Mouse (Mus musculus) erythroblast, embryonic 14.5 days (primary cell): Measurements from ENCODE around the gene Nup93. TPM values are rescaled to one million over a fixed set of nuclear protein-coding genes. Genes with fewer than 3 reads are reported as not detected.

Experiments
- H3K27me3 ChIP-seq: 2 replicates; pipeline ENCODE4 v1.6.1; 2012; ENCODE audit warnings: inconsistent platforms; ENCODE audit not compliant: control insufficient read depth
- H3K36me3 ChIP-seq: 2 replicates; pipeline ENCODE4 v1.6.1; 2012; ENCODE audit warnings: mild to moderate bottlenecking, inconsistent platforms; ENCODE audit not compliant: control insufficient read depth
- H3K4me1 ChIP-seq: 2 replicates; pipeline ENCODE4 v1.6.1; 2012; ENCODE audit warnings: inconsistent platforms; ENCODE audit not compliant: control insufficient read depth
- H3K4me3 ChIP-seq: replicated peaks from 2 replicates; pipeline ENCODE3; 2012; ENCODE audit warnings: moderate library complexity, mild to moderate bottlenecking, inconsistent platforms
- H3K9me3 ChIP-seq: 2 replicates; pipeline ENCODE4 v1.6.1; 2012; ENCODE audit warnings: low read length, inconsistent platforms, mixed read lengths; ENCODE audit not compliant: control insufficient read depth
- GATA1 ChIP-seq: IDR thresholded peaks from 2 replicates; pipeline ENCODE4 v1.6.1; 2012; ENCODE audit warnings: low read length, inconsistent platforms, mixed read lengths
- TAL1 ChIP-seq: IDR thresholded peaks from 3 replicates; pipeline ENCODE4 v1.6.1; 2012; ENCODE audit warnings: low read length, inconsistent platforms, mixed read lengths
- polyA plus RNA-seq: library from polyadenylated mRNA; stranded (reverse); fragments of >175 nt; gene quantifications from 2 replicates; pipeline ENCODE4 v1.2.3, GENCODE M21; 2012

The Nup93 gene
- polyA plus RNA-seq, 1 experiment: 0.52 TPM

DNA sequence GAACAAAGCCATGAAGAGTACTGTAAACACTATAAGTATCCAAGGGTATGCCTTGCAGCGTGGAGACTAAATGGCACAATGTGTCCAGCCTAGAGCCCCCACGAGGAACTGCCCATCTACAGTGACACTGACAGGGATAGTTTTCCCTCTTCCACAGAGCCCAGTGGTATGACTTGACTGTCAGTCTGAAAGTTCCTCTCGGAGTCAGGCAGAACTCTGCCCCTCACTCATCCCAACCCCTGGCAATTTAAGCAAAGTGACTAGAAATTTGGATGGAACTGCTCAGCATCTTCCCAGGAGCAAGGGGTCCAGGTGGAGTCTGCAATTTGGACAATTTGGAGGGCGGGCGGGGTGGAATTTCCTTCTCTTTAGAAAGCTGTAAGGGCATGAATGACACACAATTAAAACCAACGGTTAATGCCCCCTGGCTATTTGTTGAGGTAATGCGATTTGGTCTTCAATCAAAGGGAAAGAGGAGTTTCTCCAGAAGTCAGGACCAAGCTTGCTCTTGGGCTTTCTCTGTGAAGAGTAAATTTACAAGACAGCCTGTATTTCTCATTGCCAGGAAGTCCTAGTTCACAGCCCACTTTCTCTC is 39.6 kb upstream of the Nup93 start:
- H3K4me3 ChIP-seq: peak overlapping the region; percentile 93
- H3K9me3 ChIP-seq: no peaks in the 10 kb centered on the region
- peaks cover 78% of the 10 kb centered on the region for H3K4me1 ChIP-seq
- H3K27me3 ChIP-seq: peaks cover 8% of the 10 kb centered on the region; the same call in 1 of the 2 replicates
- H3K36me3 ChIP-seq: peaks cover 25% of the 10 kb centered on the region
- TF ChIP-seq GATA1 (no peak), TAL1 (no peak)

DNA sequence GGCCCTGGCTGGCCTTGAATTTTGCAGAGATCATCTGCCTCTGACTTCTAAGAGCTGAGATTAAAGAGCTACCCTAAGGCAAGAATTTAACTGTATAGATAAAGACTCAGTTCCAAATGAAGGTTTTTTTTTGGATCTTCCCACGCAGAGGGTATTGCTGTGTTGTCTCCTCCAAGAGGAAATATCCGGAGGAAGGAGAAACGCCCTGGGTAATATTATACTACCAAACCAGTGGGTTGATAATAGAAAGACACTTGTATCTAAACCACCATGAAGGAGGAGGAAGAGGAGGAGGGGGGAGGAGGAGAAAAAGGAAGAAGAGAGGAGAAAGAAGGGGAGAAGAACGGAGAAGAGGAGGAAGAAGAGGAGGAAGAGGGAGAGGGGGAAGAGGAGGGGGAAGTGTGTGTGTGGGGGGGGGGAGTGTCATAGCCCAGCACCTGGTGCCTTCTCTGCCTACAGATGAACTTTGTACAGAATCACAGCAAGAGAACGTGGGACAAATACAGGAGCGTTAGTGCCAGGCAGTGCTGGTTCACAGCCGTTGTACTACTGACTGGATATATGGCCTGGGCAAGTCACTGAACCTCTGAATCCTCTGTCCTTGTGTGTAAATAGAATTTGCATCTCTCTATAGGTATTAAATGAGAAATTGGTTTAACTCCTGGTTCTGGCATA is 36.5 kb upstream of the Nup93 start:
- H3K4me1 ChIP-seq: peaks cover 76% of the 10 kb centered on the region

DNA sequence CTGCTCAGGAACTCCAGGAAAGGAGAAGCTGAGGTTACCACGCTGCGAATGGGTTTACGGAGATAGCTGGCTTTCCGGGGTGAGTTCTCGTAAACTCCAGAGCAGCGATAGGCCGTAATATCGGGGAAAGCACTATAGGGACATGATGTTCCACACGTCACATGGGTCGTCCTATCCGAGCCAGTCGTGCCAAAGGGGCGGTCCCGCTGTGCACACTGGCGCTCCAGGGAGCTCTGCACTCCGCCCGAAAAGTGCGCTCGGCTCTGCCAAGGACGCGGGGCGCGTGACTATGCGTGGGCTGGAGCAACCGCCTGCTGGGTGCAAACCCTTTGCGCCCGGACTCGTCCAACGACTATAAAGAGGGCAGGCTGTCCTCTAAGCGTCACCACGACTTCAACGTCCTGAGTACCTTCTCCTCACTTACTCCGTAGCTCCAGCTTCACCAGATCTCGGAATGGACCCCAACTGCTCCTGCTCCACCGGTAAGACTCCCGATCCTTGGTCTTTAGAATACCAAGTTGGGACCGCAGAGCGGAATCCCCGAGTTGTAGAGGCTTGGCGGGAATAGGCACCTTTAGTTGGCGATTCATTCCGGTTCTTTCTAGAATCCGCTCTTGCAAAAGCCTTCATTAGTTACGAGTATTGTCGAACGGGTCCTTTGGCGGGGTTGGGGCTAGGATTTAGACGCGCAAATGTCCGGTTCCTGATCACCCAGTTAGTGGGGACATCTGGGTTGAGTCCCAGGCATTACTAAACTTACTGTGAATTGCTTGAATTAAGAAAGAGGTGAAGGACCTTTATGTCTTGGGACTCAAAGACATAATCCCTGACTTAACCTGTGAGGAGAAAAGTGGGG is 35.3 kb upstream of the Nup93 start, which contains the start of gene Mt1:
Mt1 (plus strand) TSS at position 226 of the 856 bp plus-strand sequence.
- Histone ChIP-seq H3K4me3 (peak within 1 kb of the TSS; percentile 74), H3K4me1 (peaks cover 78% of the 10 kb centered on the region), H3K27me3 (peaks cover 11% of the 10 kb centered on the region), H3K9me3 (no peaks in the 10 kb centered on the region), H3K36me3 (peaks cover 31% of the 10 kb centered on the region)
- TF ChIP-seq TAL1 (no peak), GATA1 (0 out of 2 replicates have a peak, but pooled peaks have one; percentile 8)

More for the DNA sequence above, 36.5 kb upstream of the Nup93 start:
- peaks cover 43% of the 10 kb centered on the region for H3K36me3 ChIP-seq
- TF ChIP-seq GATA1: no peak
- TF ChIP-seq TAL1: no peak
- peaks cover 8% of the 10 kb centered on the region; the same call in 1 of the 2 replicates for H3K27me3 ChIP-seq
- H3K9me3 ChIP-seq: no peaks in the 10 kb centered on the region
- H3K4me3 ChIP-seq: peak overlapping the region; percentile 74

DNA sequence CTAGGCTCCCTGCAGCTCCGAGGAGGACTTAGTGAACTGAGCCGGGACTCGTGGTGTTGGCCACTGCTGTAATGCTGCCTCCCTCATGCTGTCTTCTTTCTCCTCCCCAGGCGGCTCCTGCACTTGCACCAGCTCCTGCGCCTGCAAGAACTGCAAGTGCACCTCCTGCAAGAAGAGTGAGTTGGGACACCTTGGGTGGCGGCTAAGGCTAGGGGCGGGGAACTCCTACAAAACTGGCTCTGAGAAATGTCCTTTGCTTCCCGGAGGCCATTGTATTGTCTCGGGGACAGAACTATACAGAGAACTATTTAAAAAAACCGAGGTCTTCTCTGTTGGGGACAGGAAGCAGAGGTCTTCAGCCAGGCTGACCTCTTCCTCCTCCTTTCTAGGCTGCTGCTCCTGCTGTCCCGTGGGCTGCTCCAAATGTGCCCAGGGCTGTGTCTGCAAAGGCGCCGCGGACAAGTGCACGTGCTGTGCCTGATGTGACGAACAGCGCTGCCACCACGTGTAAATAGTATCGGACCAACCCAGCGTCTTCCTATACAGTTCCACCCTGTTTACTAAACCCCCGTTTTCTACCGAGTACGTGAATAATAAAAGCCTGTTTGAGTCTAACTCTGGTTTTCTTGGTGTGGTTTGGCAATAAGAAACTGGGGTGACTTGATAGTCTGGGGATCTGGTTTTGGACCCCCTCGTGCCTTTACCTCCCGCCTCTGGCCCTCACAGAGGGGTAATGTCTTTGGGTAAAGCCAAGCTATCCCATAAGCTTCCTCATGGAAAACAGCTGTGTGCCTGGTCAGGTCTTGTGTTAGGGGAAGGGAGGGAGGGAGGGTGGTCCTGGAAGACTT is 34.4 kb upstream of the Nup93 start:
- peaks cover 76% of the 10 kb centered on the region for H3K4me1 ChIP-seq
- H3K27me3 ChIP-seq: peaks cover 16% of the 10 kb centered on the region
- TF ChIP-seq TAL1 (no peak), GATA1 (no peak)
- no peaks in the 10 kb centered on the region for H3K9me3 ChIP-seq
- H3K36me3 ChIP-seq: peaks cover 25% of the 10 kb centered on the region
- peak overlapping the region; percentile 74 for H3K4me3 ChIP-seq

DNA sequence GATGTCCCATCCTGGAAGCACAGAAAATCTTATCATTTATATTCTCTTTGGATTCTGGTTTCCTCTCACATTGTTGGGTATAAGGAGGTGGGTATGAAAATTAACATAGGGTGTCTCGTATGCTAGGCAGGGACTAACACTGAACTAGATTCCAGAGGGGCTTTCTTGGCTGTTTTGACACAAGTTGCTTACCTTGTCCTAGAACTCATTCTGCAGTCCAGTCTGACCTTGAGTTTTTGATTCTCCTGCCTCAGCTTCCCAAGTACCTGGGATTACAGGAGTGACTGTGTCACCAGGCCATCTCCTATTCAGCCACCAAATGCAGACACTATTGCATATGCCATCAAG is 33.8 kb upstream of the Nup93 start:
- peaks cover 76% of the 10 kb centered on the region for H3K4me1 ChIP-seq
- no peak for TF ChIP-seq TAL1
- no peak for TF ChIP-seq GATA1

DNA sequence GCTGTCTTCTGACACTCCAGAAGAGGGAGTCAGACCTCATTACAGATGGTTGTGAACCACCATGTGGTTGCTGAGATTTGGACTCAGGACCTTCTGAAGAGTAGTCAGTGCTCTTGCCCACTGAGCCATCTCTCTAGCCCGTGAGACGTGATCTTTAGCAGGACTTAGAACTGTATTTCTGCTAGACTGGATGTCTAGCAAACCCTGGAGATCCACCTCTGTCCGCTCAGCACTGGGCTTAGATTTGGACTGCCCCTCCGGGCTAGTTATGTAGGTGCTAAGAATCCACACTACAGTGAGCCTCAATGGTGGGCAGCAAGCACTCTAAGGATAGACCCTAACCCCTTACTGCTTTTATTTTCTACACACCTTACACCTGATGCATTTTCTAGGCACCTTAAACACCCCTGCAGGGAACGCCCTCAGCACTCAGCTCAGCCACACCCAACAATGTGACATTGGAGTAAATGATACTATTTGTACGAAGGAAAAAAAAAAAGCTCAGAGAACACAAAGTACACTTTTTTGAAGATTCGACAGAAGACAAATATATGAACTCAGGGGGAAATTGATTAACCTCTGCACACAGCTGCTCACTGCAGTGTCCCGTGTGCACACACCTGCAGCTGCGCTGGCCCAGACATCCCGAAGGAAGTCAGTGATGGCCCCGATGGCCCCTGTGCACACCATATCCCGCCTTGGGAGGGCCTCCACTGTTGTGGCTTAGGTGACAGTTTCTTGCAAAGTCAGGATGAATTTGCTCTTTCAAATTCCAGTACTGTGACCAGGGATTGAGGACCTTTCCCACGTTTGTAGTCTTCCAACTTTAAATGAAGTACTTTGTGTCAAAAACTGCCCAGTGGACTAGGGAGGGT is 32.1 kb upstream of the Nup93 start:
- Histone ChIP-seq H3K36me3 (peaks cover 25% of the 10 kb centered on the region), H3K9me3 (no peaks in the 10 kb centered on the region), H3K4me1 (peaks cover 85% of the 10 kb centered on the region), H3K4me3 (peak overlapping the region; percentile 69), H3K27me3 (peaks cover 28% of the 10 kb centered on the region)
- TF ChIP-seq TAL1: no peak
- no peak for TF ChIP-seq GATA1

More for the DNA sequence above, 33.8 kb upstream of the Nup93 start:
- Histone ChIP-seq H3K4me3 (peak overlapping the region; percentile 74), H3K36me3 (peaks cover 25% of the 10 kb centered on the region), H3K27me3 (peaks cover 16% of the 10 kb centered on the region), H3K9me3 (no peaks in the 10 kb centered on the region)

DNA sequence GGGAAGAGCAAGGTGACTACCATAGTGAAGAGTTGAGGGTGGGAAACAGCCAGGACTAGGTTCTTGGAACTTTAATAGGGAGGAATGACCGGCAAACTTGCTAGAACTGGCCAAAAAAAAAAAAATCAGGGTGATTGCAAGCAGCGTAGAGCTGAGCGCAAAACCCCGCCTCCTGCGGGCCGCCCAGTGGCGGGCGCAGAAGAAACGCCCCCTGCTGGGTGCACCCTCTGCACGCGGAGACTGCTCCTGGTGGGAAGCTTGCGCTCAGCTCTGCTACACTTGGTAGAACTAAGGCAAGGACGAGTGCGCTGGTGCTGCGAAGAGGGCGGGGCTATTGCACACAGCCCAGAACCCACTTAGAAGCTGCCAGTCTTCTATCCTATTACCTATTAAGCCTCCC is 31.2 kb upstream of the Nup93 start:
- no peaks in the 10 kb centered on the region for H3K9me3 ChIP-seq
- peaks cover 83% of the 10 kb centered on the region for H3K4me1 ChIP-seq
- TF ChIP-seq TAL1 (no peak), GATA1 (no peak)
- peaks cover 35% of the 10 kb centered on the region for H3K27me3 ChIP-seq
- H3K4me3 ChIP-seq: peak overlapping the region; percentile 69
- H3K36me3 ChIP-seq: peaks cover 25% of the 10 kb centered on the region
